Mouse (Mus musculus) v-Abl transformed pro-B cells (cell line): ENCODE results near the gene Tmem37.

Source experiments
- in situ Hi-C, 2 experiments: fragments of 400-800 bp; cut with MboI; formaldehyde crosslinking; loops; one replicate each; pipeline ENCODE4 v1.15.1; 2025; ENCODE audit not compliant: unreplicated experiment in 2 of 2

Gene Tmem37

GRCm38 (mm10) chr1:120073519-120074306 lies at the start of gene Tmem37:
TSS of gene Tmem37 (minus strand) at chr1:120074074.
- in situ Hi-C loops, result no loop called here

DNA sequence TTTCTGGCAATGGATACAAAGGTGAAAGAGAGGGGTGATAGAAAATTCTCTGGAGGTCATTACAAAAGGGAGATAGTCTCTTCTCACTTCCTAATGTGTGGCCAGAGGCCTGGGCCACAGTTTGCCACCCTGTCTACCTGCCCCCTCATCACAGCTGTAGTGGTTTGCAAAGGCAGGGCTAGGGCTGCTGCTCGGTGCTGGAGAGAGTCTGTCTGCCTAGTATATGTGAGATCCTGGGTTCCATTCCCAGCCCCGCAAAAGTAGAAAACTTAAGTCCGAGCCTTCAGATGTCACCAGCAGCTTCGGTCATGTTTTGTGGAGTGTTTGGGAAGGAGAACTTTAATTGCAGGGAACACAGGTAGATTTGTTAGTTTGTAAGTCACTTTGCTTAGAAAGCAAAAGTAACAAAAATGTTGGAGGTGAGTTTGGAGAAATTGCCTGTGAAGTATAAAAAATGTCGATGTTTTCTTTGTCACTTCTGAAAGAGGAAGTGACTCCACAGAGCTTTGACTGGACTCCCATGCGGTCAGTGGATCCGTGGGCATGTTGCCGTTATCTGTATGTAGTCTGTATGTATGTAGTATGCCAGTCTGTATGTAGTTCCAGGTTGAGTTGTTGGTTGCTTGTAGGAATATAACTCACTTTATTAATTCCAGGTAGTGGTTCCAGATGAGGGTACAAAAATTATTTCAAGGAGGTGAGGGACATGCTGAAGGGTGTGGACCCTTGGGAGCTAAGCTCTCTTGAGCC lies 48.9 kb upstream of the Tmem37 start:
- in situ Hi-C loops, result no loop called here

DNA sequence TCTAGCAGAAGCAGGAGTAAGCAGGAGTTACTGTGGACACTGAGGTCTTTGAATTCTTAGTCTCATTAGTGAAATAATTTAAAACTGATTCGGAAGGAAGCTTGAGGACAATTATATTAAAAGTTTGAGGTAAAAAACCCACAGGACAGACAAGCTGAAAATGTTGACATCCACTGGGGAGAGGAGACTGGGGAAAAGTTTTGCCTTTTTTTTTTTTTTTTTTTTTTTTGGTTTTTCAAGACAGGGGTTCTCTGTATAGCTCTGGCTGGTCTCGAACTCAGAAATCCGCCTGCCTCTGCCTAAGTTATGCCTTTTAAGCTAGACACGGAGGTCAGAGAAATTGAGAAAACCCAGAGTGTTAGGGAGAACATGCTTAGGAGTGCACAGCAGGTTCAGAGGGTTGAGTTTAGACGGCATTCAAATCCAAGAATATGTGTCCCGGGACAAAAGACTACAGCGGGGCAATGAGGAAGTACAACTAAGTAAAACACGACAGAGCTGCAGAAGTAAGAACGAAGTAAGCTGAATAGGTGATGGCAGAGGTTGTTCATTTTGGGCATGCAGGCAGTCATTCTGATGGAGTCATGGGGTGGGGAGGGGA lies 48.2 kb upstream of the Tmem37 start:
- in situ Hi-C loops, result no loop called here

GRCm38 (mm10) chr1:120120969-120121811 lies 47.3 kb upstream of the Tmem37 start, which contains the start of the genes Dbi and 3110009E18Rik:
TSS of gene Dbi (minus strand) at chr1:120121078.
TSS of gene 3110009E18Rik (plus strand) at chr1:120121187.
- in situ Hi-C loops, result no loop called here

DNA sequence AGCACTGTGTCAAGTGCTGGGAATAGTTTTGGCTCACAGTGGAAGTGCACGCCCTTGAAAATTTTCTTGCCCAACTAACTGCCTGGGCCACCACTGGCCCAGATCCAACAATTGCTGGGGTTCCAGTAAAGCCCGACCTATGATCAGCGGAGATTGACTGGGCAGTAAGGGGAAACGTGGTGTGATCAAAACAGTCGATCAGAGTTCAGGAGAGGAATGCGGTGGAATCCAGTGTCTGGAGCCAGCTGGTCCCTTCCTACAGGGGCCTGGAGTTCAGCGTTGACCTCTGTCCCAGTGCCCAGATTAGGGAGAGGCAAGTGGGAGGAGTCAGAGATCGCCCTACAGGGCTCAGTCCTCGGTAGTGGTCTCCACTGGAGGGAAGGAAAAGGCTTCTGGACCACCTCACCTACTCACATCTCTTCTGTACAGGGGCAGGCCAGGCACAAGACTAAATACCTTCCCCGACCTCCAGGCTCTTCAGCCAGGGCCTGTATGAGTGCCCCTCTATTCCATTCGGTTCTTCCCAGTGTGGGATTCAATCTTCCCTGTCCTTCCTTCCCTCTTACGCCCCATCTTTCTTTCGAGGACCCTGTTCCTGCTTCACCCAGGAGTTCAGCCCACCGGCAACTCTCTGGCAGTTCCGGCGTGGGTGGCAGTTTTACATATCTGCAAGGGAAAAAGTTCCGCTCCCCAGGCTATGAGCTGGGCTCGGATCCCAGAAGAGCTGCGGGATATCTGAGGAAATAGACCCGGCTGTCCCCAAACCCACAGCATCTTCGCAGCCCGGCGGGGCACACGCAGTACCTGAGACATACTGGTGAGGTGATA lies 46.5 kb upstream of the Tmem37 start:
- in situ Hi-C loops, result no loop called here

GRCm38 (mm10) chr1:120119389-120119788 lies 45.5 kb upstream of the Tmem37 start:
- in situ Hi-C loops, result no loop called here

GRCm38 (mm10) chr1:120118854-120119253 lies 45.0 kb upstream of the Tmem37 start:
- in situ Hi-C loops, result no loop called here

DNA sequence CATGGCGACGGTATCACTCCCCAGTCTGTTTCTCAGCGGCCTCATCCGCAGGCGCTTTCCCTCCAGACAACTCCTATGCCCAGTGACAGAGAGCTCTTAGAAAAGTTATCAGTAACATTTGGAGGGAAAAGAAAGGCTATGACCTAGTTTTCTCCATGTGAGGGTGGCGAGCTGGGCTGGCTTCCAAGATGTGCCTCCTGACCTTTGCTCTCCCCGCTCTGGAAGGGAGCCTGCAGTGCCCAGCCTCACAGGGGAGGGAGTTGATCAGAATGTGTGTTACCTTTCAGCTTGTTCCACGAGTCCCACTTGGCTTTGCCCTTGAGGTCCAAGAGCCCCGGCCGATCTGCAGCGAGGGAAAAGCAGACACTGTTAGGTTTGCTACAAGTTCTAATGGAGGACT lies 42.2 kb upstream of the Tmem37 start:
- in situ Hi-C loops, result no loop called here

DNA sequence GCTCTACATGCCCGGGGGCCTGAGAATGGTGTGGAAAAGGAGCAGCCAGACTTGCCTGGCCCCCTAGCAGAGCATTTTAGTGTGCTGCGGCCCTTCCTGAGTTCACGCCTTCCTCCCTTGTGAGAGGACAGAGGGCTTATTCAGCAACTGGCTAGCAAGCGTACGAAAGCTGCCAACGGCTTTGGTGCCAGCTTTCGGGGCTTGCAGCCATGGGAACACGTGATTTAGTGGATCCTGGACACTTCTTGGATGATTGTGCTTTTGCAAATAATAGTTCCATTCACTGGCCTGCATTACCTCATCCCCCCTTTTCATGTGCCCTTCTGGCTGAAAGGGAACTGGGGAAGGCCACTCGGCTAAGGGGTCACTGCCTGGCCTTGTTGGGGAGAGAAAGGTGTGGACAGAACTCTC lies 41.8 kb upstream of the Tmem37 start:
- in situ Hi-C loops, result no loop called here

GRCm38 (mm10) chr1:120112251-120113187 lies 38.6 kb upstream of the Tmem37 start:
- in situ Hi-C loops, result no loop called here

DNA sequence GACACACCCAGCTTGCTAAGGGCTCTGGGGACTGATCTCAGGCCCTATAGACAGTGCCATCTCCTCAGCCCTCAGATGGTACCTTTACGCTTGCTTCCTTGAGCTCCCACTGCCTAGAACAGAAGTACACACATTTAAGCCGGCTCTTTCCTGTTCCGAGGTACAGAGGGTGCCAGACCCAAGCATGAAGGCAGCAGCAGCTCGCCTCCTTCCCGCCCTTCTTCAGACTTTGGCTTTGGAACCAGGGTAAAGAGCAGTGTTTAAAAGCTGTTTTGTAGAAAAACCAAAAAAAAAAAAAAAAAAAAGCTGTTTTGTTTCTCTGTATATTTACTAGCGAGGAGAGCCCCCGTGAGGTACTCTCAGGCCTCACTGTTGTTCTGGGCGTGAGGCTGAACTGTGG lies 37.9 kb upstream of the Tmem37 start:
- in situ Hi-C loops, result no loop called here

DNA sequence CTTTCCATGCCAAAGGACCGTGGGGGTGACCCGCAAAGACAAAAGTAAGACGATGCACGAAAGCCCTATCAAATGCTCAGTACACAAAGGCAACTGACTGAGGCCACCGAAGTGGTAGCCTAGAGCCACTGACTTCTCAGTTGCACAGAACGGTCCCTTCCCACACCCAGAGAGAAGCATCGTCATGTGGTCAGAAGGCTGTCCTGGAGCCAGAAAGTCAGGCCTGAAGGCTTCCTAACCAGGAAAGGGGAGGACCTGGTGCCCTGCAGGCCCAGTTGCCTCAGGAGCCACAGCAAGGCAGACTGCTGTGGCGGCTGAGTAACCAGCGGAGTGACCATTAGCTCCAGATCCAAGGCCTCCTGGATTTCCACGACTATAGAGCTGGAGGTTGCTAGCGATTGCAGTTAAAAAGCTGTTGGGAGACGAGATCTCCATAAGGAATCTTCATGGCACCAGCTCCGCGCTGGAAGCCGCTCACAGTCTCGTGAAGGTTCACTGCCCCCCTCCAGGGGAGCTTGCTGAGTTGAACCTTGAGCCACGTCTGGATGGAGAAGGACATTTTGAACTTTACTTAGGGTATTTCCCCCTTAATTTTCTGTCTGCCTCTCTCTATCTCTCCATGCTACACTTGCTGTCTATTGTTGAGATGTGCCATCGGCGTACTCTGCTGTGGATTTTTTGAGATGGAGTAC lies 36.0 kb upstream of the Tmem37 start:
- in situ Hi-C loops, result no loop called here

GRCm38 (mm10) chr1:120105556-120105959 lies 31.7 kb upstream of the Tmem37 start:
- in situ Hi-C loops, result no loop called here

- in situ Hi-C loops, result no loop called here
Measured at GRCm38 (mm10) chr1:120101227-120101609, 27.3 kb upstream of the Tmem37 start.

GRCm38 (mm10) chr1:120100456-120101226 lies 26.8 kb upstream of the Tmem37 start:
- in situ Hi-C loops, result no loop called here

DNA sequence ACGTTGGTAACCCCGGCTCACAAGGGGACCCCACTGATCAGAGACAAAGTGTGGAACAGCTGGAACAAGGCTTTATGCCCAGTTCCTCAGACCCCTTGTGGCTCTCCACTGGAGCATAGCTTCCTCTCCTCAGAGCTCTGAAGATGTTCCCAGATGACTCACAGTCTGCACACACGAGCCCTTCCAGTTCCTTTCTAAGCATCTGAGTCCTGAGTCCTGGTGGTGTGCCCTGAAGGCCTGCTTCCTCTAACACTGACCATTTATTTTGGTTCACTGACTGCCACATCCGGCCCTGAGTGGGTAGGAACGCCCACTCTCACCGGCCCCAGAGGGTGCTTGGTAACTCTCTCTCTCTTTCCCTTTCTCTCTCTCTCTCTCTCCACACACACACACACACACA lies 25.6 kb upstream of the Tmem37 start:
- in situ Hi-C loops, result loop anchor here (5.0 kb wide), 2 partner anchors 48 to 53 kb away; no protein-coding TSS in a partner anchor

DNA sequence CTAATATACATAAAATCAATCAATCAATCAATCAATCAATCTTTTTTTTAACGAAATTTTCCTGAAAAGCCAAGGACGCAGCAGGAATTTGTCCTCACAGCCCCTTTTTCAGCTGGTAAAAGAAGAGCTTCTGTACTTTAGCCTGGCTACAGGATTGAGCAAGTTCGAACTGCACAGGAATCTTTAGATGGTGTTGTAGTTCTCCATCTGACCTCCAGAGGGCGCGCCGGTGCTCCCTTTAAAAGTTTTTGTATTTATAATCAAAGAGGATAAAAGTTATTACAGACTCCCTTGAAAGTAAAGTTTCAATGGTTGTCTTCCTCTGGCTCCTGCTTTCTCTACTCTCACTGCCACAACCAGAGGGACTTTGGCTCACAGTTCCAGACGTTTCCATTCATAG lies 24.5 kb upstream of the Tmem37 start:
- in situ Hi-C loops, result loop anchor here (5.0 kb wide), 2 partner anchors 49 to 54 kb away; no protein-coding TSS in a partner anchor
